Mouse (Mus musculus) adrenal gland, postnatal 4 days (tissue): ENCODE data around the gene Cfl2. TPM values are rescaled to one million over a fixed set of nuclear protein-coding genes. Genes with fewer than 3 reads are reported as not detected.
"Not testable (repeated sequence)": the region's sequence is repeated elsewhere in the genome, so short reads cannot be mapped to it uniquely, and the experiment has no call there.

Source experiments
- DNase-seq, 2 experiments: peaks; one replicate each; pipeline ENCODE4 v3.0.0; 2021 to 2022; ENCODE audit warnings: low spot score in 2 of 2, mixed read lengths in 2 of 2
- long read RNA-seq, 2 experiments: library from polyadenylated mRNA; stranded (forward); transcript quantifications; one replicate each; pipeline ENCODE4 v2.0.0; 2021
- total RNA-seq, 2 experiments: library from RNA; stranded (reverse); gene quantifications; 2 replicates each; pipeline ENCODE4 v1.2.3; 2021

The Cfl2 gene
- total RNA-seq: 100 to 1,000 TPM; 172 to 180 TPM
- long read RNA-seq, experiment 1, transcript Cfl2-203 (4 exons, 1,128 nt): minor isoform, 9 of 101 reads
- long read RNA-seq, experiment 1, transcript Cfl2-201 (4 exons, 2,940 nt): major isoform, 73 of 101 reads
- long read RNA-seq, experiment 1, partial matches to known transcripts: 1 of 101 reads
- long read RNA-seq, experiment 1, other reads (novel, unspliced or antisense): 14 of 101 reads
- long read RNA-seq, experiment 2, transcript Cfl2-201 (4 exons, 2,940 nt): major isoform, 113 of 165 reads
- long read RNA-seq, experiment 2, transcript Cfl2-203 (4 exons, 1,128 nt): minor isoform, 12 of 165 reads
- long read RNA-seq, experiment 2, transcript Cfl2-206 (4 exons, 2,726 nt): minor isoform, 7 of 165 reads
- long read RNA-seq, experiment 2, partial matches to known transcripts: 4 of 165 reads
- long read RNA-seq, experiment 2, other reads (novel, unspliced or antisense): 24 of 165 reads

GRCm38 (mm10) chr12:54862606-54863535, at the start of gene Cfl2:
TSS of gene Cfl2 (minus strand) at chr12:54862877.
- peak; percentile 57 to 69 for DNase-seq

- no peak for DNase-seq
Observed at GRCm38 (mm10) chr12:54910387-54910786, 47.7 kb upstream of the Cfl2 start.

DNA sequence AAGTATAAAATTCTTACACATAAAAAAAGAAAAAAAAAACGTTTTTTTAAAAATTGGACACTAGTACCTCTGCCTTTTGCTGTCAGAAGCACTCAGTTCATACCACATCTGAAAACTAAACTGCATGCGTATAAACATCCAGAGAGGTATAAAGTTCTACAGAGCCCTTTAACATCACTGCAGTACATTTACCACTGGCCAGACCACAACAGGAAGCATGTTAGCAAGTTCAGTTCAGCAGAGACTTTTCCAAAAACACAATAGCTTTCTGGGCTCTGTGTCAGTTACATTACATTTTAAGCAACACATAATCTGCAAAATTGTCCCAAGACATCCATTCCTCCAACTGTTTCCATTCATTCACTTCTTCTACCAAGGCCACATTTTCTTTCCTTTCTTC, 29.9 kb upstream of the Cfl2 start:
- DNase-seq: not testable (repeated sequence)

DNA sequence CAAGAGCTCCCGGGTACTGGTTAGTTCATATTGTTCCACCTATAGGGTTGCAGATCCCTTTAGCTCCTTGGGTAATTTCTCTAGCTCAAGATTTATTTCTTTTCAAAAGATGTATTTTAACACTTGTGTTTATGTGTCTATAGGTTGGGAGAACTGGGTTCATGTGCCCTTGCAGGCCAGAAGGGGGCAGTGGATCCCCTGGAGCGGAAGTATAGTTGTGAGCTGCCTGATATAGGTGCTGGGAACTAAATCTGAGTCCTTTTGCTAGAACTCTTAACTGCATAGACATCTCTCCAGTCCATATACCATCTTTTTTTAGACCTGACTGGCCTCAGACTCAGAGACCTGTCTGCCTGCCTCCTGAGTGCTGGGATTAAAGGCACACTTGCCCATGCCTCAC, 27.7 kb upstream of the Cfl2 start:
- no peak for DNase-seq

DNA sequence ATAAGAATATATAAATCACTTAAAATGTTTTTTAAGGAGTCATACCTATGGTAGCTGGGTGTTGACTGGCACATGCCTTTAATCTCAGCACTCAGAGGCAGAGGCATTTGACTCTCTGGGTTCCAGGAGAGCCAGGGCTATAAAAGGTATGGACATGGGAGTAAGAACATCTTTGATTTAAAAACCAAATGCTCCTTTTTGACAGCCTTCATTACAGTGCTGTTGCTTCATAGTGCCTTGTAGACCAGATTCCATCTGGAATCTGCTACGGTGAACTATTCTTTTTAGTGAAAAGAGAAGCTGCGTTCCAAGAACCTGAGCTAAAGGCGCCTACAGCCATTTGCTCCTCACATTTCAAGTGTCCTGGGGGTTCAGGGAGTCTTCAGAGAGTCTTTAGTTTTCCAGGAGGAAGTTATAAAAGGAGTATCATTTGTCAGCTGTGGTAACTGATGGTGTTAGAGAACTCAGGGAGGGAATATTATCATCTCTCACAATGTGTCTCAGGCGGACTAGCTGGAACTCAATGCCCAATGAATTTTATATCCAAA, 25.0 kb upstream of the Cfl2 start:
- DNase-seq: no peak

DNA sequence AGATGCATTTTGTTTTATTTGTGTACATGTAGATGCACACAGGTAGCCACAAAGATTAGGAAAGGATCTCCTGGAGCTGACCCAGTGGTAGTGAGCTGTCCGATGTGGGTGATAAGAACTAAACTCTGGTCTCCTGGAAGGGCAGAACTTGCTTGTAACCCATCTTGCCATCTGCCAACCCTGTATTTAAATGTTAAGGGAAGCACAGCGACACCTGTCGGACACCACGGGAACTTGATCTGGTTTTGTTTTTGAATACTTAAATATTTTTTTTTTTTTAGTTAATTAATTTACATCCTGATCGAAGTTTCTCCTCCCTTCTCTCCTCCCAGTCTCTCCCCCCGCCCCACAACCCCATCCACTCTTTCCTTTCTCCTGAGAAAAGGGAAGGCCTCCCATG, 17.0 kb upstream of the Cfl2 start:
- DNase-seq: peak in 1 of 2 experiments; percentile 29

GRCm38 (mm10) chr12:54879211-54879610, 16.5 kb upstream of the Cfl2 start:
- no peak for DNase-seq

DNA sequence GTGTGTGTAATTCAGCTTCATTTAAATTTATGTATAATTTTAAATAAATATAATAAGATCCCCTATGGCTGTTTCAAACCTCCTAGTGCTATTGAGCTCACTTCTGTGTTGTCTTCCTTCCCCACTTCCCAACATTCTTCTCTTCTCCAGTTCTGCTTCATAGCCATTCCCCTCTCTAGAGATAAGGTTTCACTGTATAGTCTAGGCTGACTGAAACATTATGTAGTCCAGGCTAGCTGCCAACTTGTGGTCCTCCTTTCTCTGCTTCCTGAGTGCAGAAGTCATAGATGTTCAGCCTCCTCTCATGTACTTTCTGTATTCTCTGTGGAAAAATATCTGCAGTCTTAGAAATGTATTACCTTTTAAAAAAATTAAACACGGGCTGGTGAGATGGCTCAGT, 15.2 kb upstream of the Cfl2 start:
- DNase-seq: no peak

DNA sequence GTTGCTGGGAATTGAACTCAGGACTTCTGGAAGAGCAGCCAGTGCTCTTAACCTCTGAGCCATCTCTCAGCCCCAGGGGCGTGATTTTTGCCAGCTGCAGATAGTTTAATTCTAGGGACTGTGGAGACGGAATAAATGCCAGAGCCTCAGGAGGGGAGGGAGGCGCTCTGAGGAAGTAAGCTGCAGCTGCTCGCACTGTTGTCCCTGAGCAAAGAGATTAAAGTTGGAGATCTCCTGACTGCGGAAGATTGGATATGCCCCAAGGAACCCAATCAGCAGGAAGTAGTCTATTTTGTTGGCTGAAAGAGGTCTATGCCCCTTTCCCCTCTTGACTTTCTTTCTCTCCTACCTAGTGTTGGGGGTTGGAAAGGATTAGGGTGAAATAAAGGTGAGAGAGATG, 14.2 kb upstream of the Cfl2 start:
- DNase-seq: no peak

DNA sequence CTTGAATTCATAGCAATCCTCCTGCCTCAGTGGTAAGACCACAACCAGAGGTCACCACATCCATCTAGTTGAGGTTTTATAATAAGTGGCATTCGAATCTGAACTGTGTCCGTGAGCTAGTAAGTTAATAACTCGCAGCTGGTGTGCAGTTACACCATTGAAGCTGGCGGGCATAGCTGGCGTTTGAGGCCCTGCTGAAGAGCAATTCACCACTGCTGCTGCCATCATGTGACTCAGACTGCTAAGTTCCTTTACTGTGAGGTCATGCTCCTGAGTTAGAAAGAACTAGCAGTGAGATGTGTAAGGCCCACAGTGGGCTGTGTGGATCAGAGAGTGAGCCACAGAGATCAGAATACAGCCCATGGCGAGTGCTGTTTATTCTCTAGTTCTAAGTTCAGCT, 12.0 kb upstream of the Cfl2 start:
- no peak for DNase-seq

DNA sequence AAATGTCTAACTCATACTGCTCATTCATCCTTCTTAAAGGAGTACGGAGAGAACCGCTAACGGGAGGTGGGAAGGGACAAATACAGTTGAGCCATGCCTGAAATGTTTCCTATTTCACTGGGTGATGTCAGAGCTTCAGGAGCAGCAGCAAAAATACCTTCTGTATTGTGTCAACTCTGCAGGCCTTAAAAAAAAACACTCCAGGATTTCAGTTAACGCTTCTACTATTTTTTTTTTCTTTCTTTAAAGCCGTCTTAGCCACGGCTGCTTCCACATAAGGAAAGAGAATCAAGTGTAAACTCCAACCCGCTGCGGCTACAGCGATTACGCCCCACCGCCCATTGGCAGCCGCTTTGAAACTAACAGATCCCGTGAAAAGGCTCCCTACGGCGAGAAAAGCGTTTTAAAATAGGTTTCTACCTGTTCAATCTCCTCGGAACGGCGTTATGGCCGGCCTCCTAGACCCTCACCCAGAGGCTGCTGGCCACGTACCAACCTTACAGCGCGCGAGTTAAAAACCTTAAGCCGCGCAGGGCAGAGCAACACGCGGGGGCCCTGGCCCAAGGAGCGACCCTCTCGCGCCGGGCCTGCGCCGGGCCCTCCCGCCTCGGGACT, 579 bp downstream of the Cfl2 start:
- DNase-seq: no peak

- no peak for DNase-seq
Observed at GRCm38 (mm10) chr12:54859531-54859930, 3.1 kb downstream of the Cfl2 start.

DNA sequence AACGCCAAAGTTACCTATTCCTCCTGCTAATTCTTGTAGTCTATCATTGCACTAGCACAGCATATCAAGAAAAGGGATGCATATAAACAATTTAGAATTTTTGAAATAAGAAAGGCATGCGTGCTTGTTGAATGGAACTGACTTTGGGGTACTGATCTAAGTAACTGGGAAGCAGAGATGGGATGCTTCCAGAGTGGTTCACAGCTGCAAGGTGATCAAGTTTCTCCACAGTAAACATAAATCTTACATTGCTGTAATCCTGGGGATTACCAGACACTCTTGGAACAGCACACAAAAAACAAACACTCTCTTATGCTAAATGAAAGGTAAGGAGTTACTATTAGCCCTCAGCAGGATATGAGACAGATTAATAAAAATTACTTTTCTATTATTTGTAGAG, 12.1 kb downstream of the Cfl2 start:
- DNase-seq: no peak

DNA sequence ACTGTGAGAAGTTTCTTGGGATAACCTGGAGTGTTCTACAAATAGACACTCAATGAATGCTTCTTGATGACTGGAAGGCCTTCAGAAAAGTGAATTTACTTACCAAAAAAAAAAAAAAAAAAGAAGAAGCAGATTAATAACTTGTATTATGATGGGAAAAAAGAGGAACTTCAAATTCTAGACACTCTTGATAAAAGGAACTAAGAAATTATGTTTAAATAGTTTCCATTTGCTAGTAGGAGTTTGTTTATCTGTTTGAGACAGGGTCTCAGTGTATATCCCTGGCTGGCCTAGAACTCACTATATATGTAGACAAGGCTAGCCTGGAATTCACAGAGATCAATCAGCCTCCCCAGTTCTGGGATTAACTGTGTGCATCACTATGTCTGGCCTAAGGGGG, 18.3 kb downstream of the Cfl2 start:
- DNase-seq: no peak

GRCm38 (mm10) chr12:54841576-54841975, 21.1 kb downstream of the Cfl2 start:
- no peak for DNase-seq

DNA sequence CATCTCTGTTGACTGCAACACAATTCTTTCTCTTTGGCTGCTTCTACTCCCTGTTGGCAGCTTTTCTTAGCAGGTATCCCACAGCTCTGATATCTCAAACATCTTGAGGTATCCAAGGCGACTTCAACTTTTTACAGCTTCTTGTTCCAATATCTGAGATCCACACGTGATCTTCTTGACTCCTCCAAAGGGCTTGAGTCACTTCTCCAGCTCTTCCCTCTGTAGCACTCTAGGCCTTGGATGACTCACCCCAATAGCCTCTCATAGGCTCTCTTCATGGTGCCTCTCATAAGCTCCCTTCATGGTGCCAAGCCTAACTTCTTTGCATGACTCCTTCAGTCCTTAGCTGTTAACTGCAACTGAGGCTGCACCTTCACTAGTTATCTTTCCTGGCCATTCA, 22.9 kb downstream of the Cfl2 start:
- DNase-seq: no peak

DNA sequence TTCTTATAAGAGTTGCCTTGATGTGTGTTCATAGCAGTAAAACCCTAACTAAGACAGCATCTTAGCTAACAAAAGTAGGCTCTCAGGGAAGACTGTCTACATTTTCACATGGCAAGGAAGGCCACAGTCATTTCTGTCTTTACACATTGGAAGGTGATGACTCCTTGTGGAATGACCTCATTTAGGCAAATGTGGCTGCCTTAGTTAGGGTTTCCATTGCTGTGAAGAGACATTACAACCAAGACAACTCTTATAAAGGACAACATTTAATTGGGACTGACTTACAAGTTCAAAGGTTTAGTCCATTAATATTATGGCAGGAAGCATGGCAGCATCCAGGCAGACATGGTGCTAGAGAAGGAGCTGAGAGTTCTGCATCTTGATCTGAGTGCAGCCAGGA, 23.7 kb downstream of the Cfl2 start:
- no peak for DNase-seq

- no peak for DNase-seq
Observed at GRCm38 (mm10) chr12:54835608-54836570, 26.8 kb downstream of the Cfl2 start.

DNA sequence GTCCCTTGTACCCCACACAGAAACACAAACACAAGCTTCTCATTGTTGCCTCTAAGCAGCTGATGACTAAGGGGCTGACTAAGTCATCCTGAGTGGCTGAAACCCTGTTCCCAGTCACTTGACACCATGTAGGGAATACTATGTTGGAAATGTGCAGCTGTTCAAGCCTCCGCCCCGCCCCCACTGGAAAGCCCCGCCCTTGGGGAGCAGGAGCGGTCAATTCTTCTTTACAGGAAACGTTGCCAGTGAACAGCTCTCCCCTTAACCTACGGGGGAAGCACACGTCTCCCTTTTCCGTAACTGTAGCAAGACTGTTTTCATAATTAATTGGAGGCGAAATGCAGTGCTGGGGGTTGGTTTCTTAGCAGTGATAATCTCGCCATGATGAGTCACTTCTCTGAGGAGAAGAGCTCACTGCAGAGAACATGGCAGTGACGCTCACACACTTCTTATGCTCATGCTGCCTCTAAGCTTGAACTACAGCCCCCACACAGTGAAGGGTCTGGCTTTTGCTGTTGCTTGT, 27.7 kb downstream of the Cfl2 start:
- DNase-seq: peak; percentile 38 to 60

DNA sequence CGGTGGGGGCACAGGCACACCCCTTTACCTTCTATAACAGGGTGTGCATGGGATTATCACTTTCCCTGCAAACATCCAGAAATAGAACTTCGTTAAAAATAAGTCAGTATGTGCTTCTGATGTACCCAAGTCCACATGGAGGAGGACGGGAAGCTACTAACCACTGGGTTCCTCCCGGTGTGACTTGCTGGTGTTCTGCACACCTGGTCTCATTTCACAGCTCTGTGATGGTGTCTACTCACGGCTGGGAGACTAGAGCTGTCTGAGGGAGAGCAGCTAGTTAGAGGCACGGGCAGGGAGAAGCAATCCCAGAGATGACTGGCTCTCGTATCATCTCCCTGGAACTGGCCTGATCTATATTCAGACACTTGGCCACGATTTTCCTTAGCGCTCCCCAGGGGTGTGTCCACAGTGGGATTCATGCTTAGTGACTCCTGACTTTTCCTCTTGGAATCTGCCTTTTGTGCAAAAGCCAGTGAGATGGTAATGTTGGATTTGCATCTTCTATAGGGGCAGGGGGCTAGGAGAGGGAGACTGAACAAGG, 28.7 kb downstream of the Cfl2 start:
- DNase-seq: no peak
